Mouse (Mus musculus) cortical plate, adult 2 months (tissue): ENCODE results near the gene Erv3. TPM values are rescaled to one million over a fixed set of nuclear protein-coding genes. Genes with fewer than 3 reads are reported as not detected.

Experiments used
- H3K27ac ChIP-seq: fragments of 200-500 bp; 2 replicates; pipeline ENCODE4 v1.5.1; 2012; ENCODE audit warnings: low read length, control low read depth, inconsistent platforms; ENCODE audit not compliant: insufficient read depth
- H3K4me1 ChIP-seq: fragments of 200-500 bp; 2 replicates; pipeline ENCODE4 v1.6.1; 2011; ENCODE audit warnings: low read length; ENCODE audit not compliant: control insufficient read depth, insufficient read depth
- H3K4me3 ChIP-seq: fragments of 200-500 bp; 2 replicates; pipeline ENCODE4 v1.5.1; 2011; ENCODE audit warnings: mild to moderate bottlenecking, low read length, control low read depth; ENCODE audit not compliant: insufficient read depth
- CTCF ChIP-seq: fragments of 200-500 bp; IDR thresholded peaks from 2 replicates; pipeline ENCODE4 v1.5.1; 2011; ENCODE audit warnings: mild to moderate bottlenecking, control low read depth, low read length; ENCODE audit not compliant: insufficient read depth; ENCODE audit errors: extremely low read depth
- POLR2A ChIP-seq: fragments of 200-500 bp; IDR thresholded peaks from 2 replicates; pipeline ENCODE4 v1.6.1; 2011; ENCODE audit warnings: mild to moderate bottlenecking, low read length, control low read depth; ENCODE audit not compliant: insufficient read depth; ENCODE audit errors: extremely low read depth
- polyA plus RNA-seq: library from polyadenylated mRNA; depleted of rRNA; stranded (reverse); fragments of >200 nt; gene quantifications from 2 replicates; pipeline ENCODE4 v1.2.3, GENCODE M21; 2012

The Erv3 gene
- polyA plus RNA-seq, 1 experiment, result 0.17 TPM

GRCm38 (mm10) chr2:131868983-131869382 is 9.4 kb upstream of the Erv3 start:
- H3K27ac ChIP-seq, result no peak overlapping the region
- H3K4me3 ChIP-seq, result no peak overlapping the region
- H3K4me1 ChIP-seq, result peaks cover 2% of the 10 kb centered on the region
- no peak for TF ChIP-seq CTCF
- TF ChIP-seq POLR2A, result no peak

GRCm38 (mm10) chr2:131866676-131867075 is 7.1 kb upstream of the Erv3 start:
- H3K27ac ChIP-seq, result no peak overlapping the region
- H3K4me3 ChIP-seq, result no peak overlapping the region
- TF ChIP-seq CTCF (no peak), POLR2A (no peak)
- H3K4me1 ChIP-seq, result peaks cover 7% of the 10 kb centered on the region

GRCm38 (mm10) chr2:131864262-131864796 is 4.8 kb upstream of the Erv3 start:
- no peak overlapping the region for H3K27ac ChIP-seq
- H3K4me1 ChIP-seq, result peaks cover 7% of the 10 kb centered on the region
- H3K4me3 ChIP-seq, result no peak overlapping the region
- TF ChIP-seq POLR2A (no peak), CTCF (no peak)

GRCm38 (mm10) chr2:131863472-131863871 is 3.9 kb upstream of the Erv3 start:
- Histone ChIP-seq H3K4me3 (no peak overlapping the region), H3K4me1 (peaks cover 7% of the 10 kb centered on the region), H3K27ac (no peak overlapping the region)
- TF ChIP-seq POLR2A (no peak), CTCF (no peak)

- peaks cover 7% of the 10 kb centered on the region for H3K4me1 ChIP-seq
- no peak overlapping the region for H3K4me3 ChIP-seq
- TF ChIP-seq CTCF, result no peak
- no peak for TF ChIP-seq POLR2A
- peak overlapping the region; percentile 58; the same call in 1 of the 2 replicates for H3K27ac ChIP-seq
Observed at GRCm38 (mm10) chr2:131862617-131863275, 3.2 kb upstream of the Erv3 start.

- H3K4me3 ChIP-seq, result no peak overlapping the region
- TF ChIP-seq CTCF (no peak), POLR2A (no peak)
- H3K4me1 ChIP-seq, result peaks cover 4% of the 10 kb centered on the region
- H3K27ac ChIP-seq, result no peak overlapping the region
Observed at GRCm38 (mm10) chr2:131857838-131858237, 1.7 kb downstream of the Erv3 start.

GRCm38 (mm10) chr2:131853719-131854118 is 5.8 kb downstream of the Erv3 start:
- H3K4me1 ChIP-seq, result peaks cover 3% of the 10 kb centered on the region
- no peak for TF ChIP-seq POLR2A
- no peak for TF ChIP-seq CTCF
- H3K27ac ChIP-seq, result no peak overlapping the region
- no peak overlapping the region for H3K4me3 ChIP-seq

GRCm38 (mm10) chr2:131851333-131852092 is 8.0 kb downstream of the Erv3 start:
- 0 out of 2 replicates have a peak overlapping the region, but pooled peaks have one; percentile 14 for H3K27ac ChIP-seq
- H3K4me3 ChIP-seq, result no peak overlapping the region
- peaks cover 8% of the 10 kb centered on the region for H3K4me1 ChIP-seq
- TF ChIP-seq POLR2A (no peak), CTCF (no peak)

GRCm38 (mm10) chr2:131850047-131850446 is 9.5 kb downstream of the Erv3 start:
- H3K4me3 ChIP-seq, result no peak overlapping the region
- TF ChIP-seq CTCF (no peak), POLR2A (no peak)
- H3K4me1 ChIP-seq, result peaks cover 8% of the 10 kb centered on the region
- no peak overlapping the region for H3K27ac ChIP-seq
